Mouse (Mus musculus): Measurements from ENCODE around the gene Cpeb1. TPM values are rescaled to one million over a fixed set of nuclear protein-coding genes. Genes with fewer than 3 reads are reported as not detected.

The Cpeb1 gene
- polyA plus RNA-seq, 1 experiment from 2014 or later, result 1.4 TPM

DNA sequence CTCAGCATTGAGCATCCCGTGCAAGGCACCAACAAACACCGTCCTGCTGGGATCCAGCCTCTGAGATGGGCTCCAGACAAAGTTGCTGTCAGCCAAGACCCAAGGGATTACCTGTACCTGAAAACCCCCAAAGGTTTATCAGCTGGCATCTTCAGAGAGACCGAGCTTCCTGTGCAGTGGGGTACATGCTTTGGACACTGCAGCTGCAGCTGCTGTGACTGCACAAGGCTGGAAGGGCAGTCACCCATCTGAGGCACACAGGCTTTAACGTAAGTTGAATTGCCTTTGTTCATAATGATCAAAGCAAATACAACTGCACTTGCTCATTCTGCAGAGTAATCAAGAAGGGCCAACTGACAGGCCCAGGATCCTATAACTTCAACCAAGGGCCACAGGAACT lies 103.4 kb downstream of the Cpeb1 start:
- 84% methylated on average over 4 of the region's 4 CpGs for WGBS
- H3K9me3 ChIP-seq (ENCODE audit: control insufficient read depth, low read length), result no peaks in the 10 kb centered on the region

DNA sequence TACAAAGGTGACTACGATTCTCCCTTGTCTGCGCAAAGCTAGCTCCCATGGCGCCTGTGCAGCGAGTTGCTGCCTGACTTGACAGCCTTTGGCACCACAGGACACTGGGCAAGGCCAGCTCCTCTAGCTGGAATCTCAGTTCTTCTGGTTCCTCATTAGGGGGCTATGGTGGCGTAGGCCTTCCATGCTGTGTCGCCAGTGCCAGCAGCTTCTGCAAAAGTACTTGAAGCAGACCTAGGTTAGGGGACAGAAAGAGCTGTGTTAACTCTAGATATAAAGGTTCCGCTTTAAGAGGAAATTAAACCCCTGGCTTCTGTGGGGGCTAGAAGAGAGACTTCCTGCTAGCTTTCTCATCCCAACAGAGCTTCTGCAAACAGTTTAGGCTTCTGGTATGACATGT lies 107.1 kb downstream of the Cpeb1 start:
- no peaks in the 10 kb centered on the region for H3K36me3 ChIP-seq (ENCODE audit: control insufficient read depth, insufficient read depth, low read length)
- 58% methylated on average over 7 of the region's 7 CpGs for WGBS
- H3K4me1 ChIP-seq (ENCODE audit: control insufficient read depth, insufficient read depth, low read length), result peaks cover 8% of the 10 kb centered on the region
- no peaks in the 10 kb centered on the region for H3K27me3 ChIP-seq (ENCODE audit: control insufficient read depth, insufficient read depth, low read length)
- H3K9me3 ChIP-seq (ENCODE audit: control insufficient read depth, low read length), result no peaks in the 10 kb centered on the region
- no peak overlapping the region for H3K27ac ChIP-seq (ENCODE audit: low read depth, low read length)
- H3K4me2 ChIP-seq, result no peak overlapping the region
- H3K9ac ChIP-seq (ENCODE audit: low read length), result no peak overlapping the region
- no peak for DNase-seq (ENCODE audit: low spot score, missing footprints)
- H3K4me3 ChIP-seq (ENCODE audit: low read depth, low read length), result no peak overlapping the region
- no peak for ATAC-seq (ENCODE audit: low FRiP score)

More for the DNA sequence above, 103.4 kb downstream of the Cpeb1 start:
- H3K36me3 ChIP-seq (ENCODE audit: control insufficient read depth, insufficient read depth, low read length), result no peaks in the 10 kb centered on the region
- no peaks in the 10 kb centered on the region for H3K27me3 ChIP-seq (ENCODE audit: control insufficient read depth, insufficient read depth, low read length)
- H3K4me2 ChIP-seq, result no peak overlapping the region
- no peaks in the 10 kb centered on the region for H3K4me1 ChIP-seq (ENCODE audit: control insufficient read depth, insufficient read depth, low read length)
- no peak overlapping the region for H3K9ac ChIP-seq (ENCODE audit: low read length)
- no peak for ATAC-seq (ENCODE audit: low FRiP score)
- DNase-seq (ENCODE audit: low spot score, missing footprints), result no peak
- H3K27ac ChIP-seq (ENCODE audit: low read depth, low read length), result no peak overlapping the region
- no peak overlapping the region for H3K4me3 ChIP-seq (ENCODE audit: low read depth, low read length)

DNA sequence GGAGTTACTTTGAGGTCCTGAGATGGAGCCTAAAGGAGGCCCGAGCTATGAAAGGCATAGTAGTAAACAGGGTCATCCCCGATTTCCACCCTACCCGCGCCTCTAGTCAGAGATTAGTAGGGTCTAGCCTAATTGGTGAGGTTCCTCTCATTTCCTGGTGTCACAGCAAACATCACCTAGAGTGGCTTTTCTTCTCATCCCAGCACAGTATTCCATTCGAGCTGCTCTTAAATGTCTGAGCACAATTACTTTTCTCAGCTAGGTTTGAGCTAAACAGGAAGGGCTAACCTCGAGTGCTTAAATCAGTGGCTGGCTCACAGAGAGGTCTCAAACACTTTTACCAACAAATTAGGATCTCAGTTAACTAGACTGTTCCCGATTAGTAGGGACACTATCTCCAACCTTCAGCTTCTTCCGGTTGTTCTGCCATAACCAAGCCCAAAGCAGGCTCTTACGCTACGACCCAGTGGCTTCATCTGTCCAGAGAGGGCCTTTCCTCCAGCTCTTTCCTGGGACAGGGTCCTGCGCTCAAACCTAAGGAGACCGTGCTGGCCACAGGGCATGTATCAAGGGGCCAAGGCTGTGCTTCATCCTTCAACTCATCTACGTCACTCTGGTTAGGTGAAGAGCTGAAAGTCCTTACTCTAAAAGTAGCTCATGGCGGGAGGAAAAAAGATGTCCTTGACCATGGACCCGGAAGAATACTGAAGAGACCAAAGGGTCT lies 109.7 kb downstream of the Cpeb1 start:
- Histone ChIP-seq H3K4me3 (ENCODE audit: low read depth, low read length) (peak overlapping the region; percentile 65), H3K36me3 (ENCODE audit: control insufficient read depth, insufficient read depth, low read length) (peaks cover 7% of the 10 kb centered on the region; the same call in 1 of the 2 replicates), H3K27me3 (ENCODE audit: control insufficient read depth, insufficient read depth, low read length) (no peaks in the 10 kb centered on the region), H3K9me3 (ENCODE audit: control insufficient read depth, low read length) (no peaks in the 10 kb centered on the region), H3K27ac (ENCODE audit: low read depth, low read length) (no peak overlapping the region; the same call in 1 of the 2 replicates), H3K9ac (ENCODE audit: low read length) (peak overlapping the region; percentile 71), H3K4me1 (ENCODE audit: control insufficient read depth, insufficient read depth, low read length) (peaks cover 14% of the 10 kb centered on the region), H3K4me2 (peak overlapping the region; percentile 45)
- DNase-seq (ENCODE audit: low spot score, missing footprints) (no peak), ATAC-seq (ENCODE audit: low FRiP score) (0 out of 2 replicates have a peak, but pooled peaks have one; percentile 5)
- WGBS, result 62% methylated on average over 15 of the region's 15 CpGs

DNA sequence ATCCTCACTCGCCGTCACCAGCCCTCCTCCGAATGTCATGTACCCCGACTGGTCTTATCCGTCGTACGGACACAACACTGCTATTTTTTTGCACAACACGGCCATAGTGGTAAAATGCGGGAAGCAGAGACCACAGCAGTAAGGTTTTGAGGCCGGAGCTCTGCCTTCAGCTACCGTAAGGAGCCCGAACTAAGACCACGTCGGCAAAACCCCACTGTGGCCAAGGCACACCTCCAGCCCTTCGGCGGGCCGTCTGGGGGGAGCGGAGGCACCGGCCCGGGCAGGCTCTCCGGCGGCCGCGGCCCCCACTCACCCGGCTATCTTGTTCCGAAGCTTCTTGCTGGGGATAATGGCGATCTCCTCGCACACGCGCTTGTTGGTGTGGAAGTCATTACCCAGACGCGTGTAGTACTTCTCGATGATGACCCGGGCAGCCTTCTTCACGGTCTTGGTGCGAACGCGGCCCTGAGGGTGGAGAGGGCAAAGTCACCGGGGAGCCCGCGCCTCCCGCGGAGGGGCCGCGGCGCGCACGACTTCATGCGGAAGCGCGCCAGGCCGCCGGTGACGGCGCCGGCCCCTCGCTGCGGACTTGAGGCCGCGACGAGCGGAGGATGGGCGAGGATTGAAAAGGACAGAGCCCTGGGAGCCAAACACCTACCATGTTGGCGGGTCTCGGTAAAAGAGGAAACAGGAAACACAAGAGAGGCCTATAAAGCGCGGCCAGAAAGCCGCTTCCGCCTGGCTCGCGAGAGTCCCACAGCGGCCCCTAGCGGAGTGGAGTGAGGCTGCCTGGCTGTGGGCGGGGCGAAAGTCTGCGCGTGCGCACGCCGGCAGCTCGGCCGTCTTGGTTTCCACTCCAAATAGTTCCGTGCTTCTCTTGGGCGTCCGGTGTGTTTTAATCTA lies 110.5 kb downstream of the Cpeb1 start, which contains the start of gene Rps17:
Rps17 (minus strand) TSS at position 711 of the 903 bp plus-strand sequence.
- under 1% methylated on average over 85 of the region's 85 CpGs for WGBS
- no peaks in the 10 kb centered on the region for H3K27me3 ChIP-seq (ENCODE audit: control insufficient read depth, insufficient read depth, low read length)
- no peaks in the 10 kb centered on the region for H3K9me3 ChIP-seq (ENCODE audit: control insufficient read depth, low read length)
- H3K4me1 ChIP-seq (ENCODE audit: control insufficient read depth, insufficient read depth, low read length), result peaks cover 14% of the 10 kb centered on the region
- ATAC-seq (ENCODE audit: low FRiP score), result peak; percentile 92
- peak within 1 kb of the TSS; percentile 89 for H3K4me2 ChIP-seq
- DNase-seq (ENCODE audit: low spot score, missing footprints), result peak; percentile 100
- peak within 1 kb of the TSS; percentile 76 for H3K27ac ChIP-seq (ENCODE audit: low read depth, low read length)
- H3K4me3 ChIP-seq (ENCODE audit: low read depth, low read length), result peak within 1 kb of the TSS; percentile 65
- H3K36me3 ChIP-seq (ENCODE audit: control insufficient read depth, insufficient read depth, low read length), result peaks cover 12% of the 10 kb centered on the region; the same call in 1 of the 2 replicates
- H3K9ac ChIP-seq (ENCODE audit: low read length), result peak within 1 kb of the TSS; percentile 87

DNA sequence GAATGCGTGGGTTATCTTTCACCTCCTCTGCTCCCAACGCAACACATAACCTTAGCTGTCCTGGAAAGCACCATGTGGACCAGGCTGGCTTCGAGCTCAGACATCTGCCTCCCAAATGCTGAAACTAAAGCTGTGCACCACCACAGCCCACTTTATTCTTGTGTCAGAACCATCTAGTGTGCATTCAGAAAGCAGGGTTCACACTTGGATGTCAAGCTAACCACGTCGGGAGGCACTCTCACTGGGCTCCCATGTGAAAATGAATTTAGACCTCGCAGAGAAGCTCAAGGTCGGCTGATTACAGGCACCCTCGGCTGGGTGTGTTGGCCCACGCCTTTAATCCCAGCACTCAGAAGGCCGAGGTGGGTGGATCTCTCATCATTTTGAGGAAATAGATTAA lies 111.4 kb downstream of the Cpeb1 start:
- Histone ChIP-seq H3K27ac (ENCODE audit: low read depth, low read length) (no peak overlapping the region), H3K9me3 (ENCODE audit: control insufficient read depth, low read length) (no peaks in the 10 kb centered on the region), H3K9ac (ENCODE audit: low read length) (peak overlapping the region; percentile 87), H3K4me1 (ENCODE audit: control insufficient read depth, insufficient read depth, low read length) (peaks cover 14% of the 10 kb centered on the region), H3K36me3 (ENCODE audit: control insufficient read depth, insufficient read depth, low read length) (peaks cover 16% of the 10 kb centered on the region; the same call in 1 of the 2 replicates), H3K27me3 (ENCODE audit: control insufficient read depth, insufficient read depth, low read length) (no peaks in the 10 kb centered on the region), H3K4me3 (ENCODE audit: low read depth, low read length) (peak overlapping the region; percentile 65), H3K4me2 (peak overlapping the region; percentile 89)
- DNase-seq (ENCODE audit: low spot score, missing footprints), result no peak
- 17% methylated on average over 10 of the region's 10 CpGs for WGBS
- no peak for ATAC-seq (ENCODE audit: low FRiP score)

DNA sequence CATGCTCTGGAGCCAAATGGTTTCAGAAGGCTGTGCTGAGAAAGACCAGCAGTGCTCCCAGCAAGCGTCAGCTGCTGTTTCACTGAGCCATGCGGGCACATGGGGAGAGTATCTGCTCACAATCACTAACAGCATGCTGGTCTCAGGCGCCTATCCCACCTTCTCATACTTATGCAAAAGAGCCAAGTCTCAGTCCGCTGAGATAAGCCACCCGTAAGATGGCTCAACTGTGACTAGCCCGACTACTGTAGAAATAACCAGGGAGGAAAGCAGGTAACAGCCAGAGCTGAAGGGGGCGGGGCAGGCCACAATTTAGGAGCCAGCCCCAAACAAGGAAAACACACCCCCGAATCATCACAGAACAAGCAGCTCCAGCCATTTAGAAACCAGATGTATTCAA lies 111.9 kb downstream of the Cpeb1 start:
- H3K4me1 ChIP-seq (ENCODE audit: control insufficient read depth, insufficient read depth, low read length), result peaks cover 14% of the 10 kb centered on the region
- no peaks in the 10 kb centered on the region for H3K27me3 ChIP-seq (ENCODE audit: control insufficient read depth, insufficient read depth, low read length)
- H3K9me3 ChIP-seq (ENCODE audit: control insufficient read depth, low read length), result no peaks in the 10 kb centered on the region
- peak overlapping the region; percentile 87 for H3K9ac ChIP-seq (ENCODE audit: low read length)
- no peak for ATAC-seq (ENCODE audit: low FRiP score)
- H3K36me3 ChIP-seq (ENCODE audit: control insufficient read depth, insufficient read depth, low read length), result peaks cover 16% of the 10 kb centered on the region; the same call in 1 of the 2 replicates
- H3K4me2 ChIP-seq, result peak overlapping the region; percentile 89
- DNase-seq (ENCODE audit: low spot score, missing footprints), result peak; percentile 65
- WGBS, result 36% methylated on average over 8 of the region's 8 CpGs
- peak overlapping the region; percentile 65 for H3K4me3 ChIP-seq (ENCODE audit: low read depth, low read length)
- H3K27ac ChIP-seq (ENCODE audit: low read depth, low read length), result no peak overlapping the region

DNA sequence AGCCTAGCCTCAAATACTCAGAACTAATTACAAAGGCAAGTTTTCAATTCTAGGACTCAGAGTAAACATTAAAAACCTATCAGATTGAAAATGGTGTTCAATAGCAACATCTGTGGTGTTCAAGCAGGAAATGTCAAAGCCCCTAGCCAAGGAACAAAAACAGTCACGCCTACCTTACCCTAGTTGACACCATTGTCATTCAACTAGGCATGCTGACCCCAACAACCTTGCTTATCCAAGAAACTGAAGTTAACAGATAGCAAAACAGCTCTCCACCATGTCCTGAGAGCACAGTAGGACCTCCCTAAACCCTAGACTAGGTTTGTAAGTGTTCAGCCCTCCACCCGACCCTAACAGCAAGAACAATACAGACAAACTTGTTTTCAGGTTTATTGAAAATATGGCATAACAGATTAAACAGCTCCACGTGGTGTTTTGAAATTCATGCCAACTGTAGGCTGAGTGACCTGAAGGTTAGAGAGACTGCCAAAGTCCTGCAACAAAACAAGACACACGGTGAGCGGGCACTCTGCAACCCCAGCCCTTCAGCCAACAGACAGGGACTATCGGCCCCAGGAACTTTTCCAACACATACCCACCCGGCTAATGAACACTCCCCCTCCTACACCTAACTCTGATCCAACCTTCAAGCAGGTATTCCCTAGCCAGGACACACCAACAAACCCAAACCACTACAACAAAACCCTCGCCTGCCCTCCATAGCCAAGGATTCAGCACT lies 112.7 kb downstream of the Cpeb1 start:
- no peak overlapping the region; the same call in 1 of the 2 replicates for H3K27ac ChIP-seq (ENCODE audit: low read depth, low read length)
- peaks cover 16% of the 10 kb centered on the region; the same call in 1 of the 2 replicates for H3K36me3 ChIP-seq (ENCODE audit: control insufficient read depth, insufficient read depth, low read length)
- H3K4me1 ChIP-seq (ENCODE audit: control insufficient read depth, insufficient read depth, low read length), result peaks cover 14% of the 10 kb centered on the region
- DNase-seq (ENCODE audit: low spot score, missing footprints) (no peak), ATAC-seq (ENCODE audit: low FRiP score) (no peak)
- H3K4me3 ChIP-seq (ENCODE audit: low read depth, low read length), result peak overlapping the region; percentile 65
- 72% methylated on average over 8 of the region's 8 CpGs for WGBS
- H3K9ac ChIP-seq (ENCODE audit: low read length), result peak overlapping the region; percentile 87
- peak overlapping the region; percentile 89; the same call in 1 of the 2 replicates for H3K4me2 ChIP-seq
- H3K9me3 ChIP-seq (ENCODE audit: control insufficient read depth, low read length), result no peaks in the 10 kb centered on the region
- H3K27me3 ChIP-seq (ENCODE audit: control insufficient read depth, insufficient read depth, low read length), result no peaks in the 10 kb centered on the region

DNA sequence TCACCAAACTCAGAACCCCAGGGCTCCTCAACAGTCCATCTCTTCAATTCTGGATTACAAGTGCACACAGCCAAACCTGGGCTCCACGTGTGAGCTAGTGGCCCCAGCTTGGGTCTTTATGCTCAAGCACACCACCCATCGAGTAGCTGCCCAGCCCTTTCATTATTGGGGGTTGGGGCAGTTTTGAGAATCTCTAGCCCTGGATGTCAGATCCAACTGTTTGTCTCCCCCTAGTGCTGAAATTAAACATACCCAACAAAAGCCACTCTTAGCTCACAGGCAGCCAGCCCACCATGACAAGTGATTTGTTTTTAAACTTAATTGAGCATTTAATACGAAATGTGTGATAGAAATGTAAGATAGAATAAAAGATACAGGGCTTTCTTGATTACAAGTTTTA lies 113.7 kb downstream of the Cpeb1 start:
- ATAC-seq (ENCODE audit: low FRiP score), result no peak
- no peak overlapping the region for H3K27ac ChIP-seq (ENCODE audit: low read depth, low read length)
- no peak overlapping the region for H3K4me3 ChIP-seq (ENCODE audit: low read depth, low read length)
- DNase-seq (ENCODE audit: low spot score, missing footprints), result no peak
- 60% methylated on average over 3 of the region's 3 CpGs for WGBS
- H3K36me3 ChIP-seq (ENCODE audit: control insufficient read depth, insufficient read depth, low read length), result peaks cover 16% of the 10 kb centered on the region; the same call in 1 of the 2 replicates
- no peaks in the 10 kb centered on the region for H3K9me3 ChIP-seq (ENCODE audit: control insufficient read depth, low read length)
- H3K4me2 ChIP-seq, result no peak overlapping the region
- H3K4me1 ChIP-seq (ENCODE audit: control insufficient read depth, insufficient read depth, low read length), result peaks cover 14% of the 10 kb centered on the region
- H3K27me3 ChIP-seq (ENCODE audit: control insufficient read depth, insufficient read depth, low read length), result no peaks in the 10 kb centered on the region
- no peak overlapping the region for H3K9ac ChIP-seq (ENCODE audit: low read length)
